In the genomic region with DNA sequence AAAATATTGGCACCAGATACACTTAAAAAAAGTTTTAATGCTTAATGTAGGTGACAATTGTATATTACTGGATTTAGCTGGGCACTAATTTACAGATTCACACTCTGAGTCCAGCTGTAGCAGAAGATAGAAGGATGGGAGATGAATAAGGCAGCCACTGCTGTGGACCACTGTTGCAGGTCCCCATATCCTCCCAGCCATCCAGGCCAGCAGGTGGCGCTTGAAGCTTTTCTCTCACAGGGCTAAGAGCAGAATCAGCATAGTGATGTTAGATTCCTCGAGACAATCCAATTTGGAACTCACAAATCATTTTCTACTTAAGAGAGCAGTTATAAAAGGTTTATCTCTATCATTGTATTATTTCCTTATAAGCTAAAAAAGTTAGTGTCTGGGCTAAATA, we compare ENCODE assay signal across 8 mouse cellular contexts. TPM values are rescaled to one million over a fixed set of nuclear protein-coding genes. Genes with fewer than 3 reads are reported as not detected.
DNase-seq lines count a peak whose midpoint lies in the region; ATAC-seq and TF ChIP-seq lines count a peak whose summit lies in the region.
"Not testable (repeated sequence)": the region's sequence is repeated elsewhere in the genome, so short reads cannot be mapped to it uniquely, and the experiment has no call there.

No protein-coding gene starts in this region.

- 8% methylated on average over 2 of the region's 2 CpGs for WGBS in intestine, postnatal 0 days

- ATAC-seq in intestine, postnatal 0 days: peak; percentile 58; the same call in 1 of the 2 replicates

- not testable (repeated sequence) for H3K4me1 ChIP-seq in intestine, postnatal 0 days (replicated peaks; ENCODE audit: control insufficient read depth, insufficient read depth, low read length)

- not testable (repeated sequence) for H3K9ac ChIP-seq in intestine, postnatal 0 days (ENCODE audit: low read depth, low read length)

- TF ChIP-seq CTCF in intestine, postnatal 0 days (IDR thresholded peaks at IDR 0.05; ENCODE audit: low read depth): peak; percentile 78
- peak; percentile 69 for TF ChIP-seq CTCF in left cerebral cortex, adult 2 months (IDR thresholded peaks at IDR 0.05)

- H3K27me3 ChIP-seq in intestine, postnatal 0 days (replicated peaks; ENCODE audit: control insufficient read depth, insufficient read depth, low read length): not testable (repeated sequence)

- H3K4me2 ChIP-seq in intestine, postnatal 0 days (replicated peaks; ENCODE audit: low read depth): not testable (repeated sequence)

- intact Hi-C loops in left cerebral cortex, adult 2 months (cut with DNase I): loop anchor here (2.0 kb wide), 1 partner anchor 74 kb away; a partner anchor contains a TSS

- peaks cover 42% of the 10 kb centered on the region for H3K36me3 ChIP-seq in intestine, postnatal 0 days (ENCODE audit: control insufficient read depth, insufficient read depth)

- H3K9me3 ChIP-seq in intestine, postnatal 0 days (ENCODE audit: control insufficient read depth): not testable (repeated sequence)

- DNase-seq in MN1 (ENCODE audit: low spot score): peak; percentile 25
- DNase-seq in cerebellum, adult 9-10 months: peak; percentile 64
- peak; percentile 18 for DNase-seq in gastrocnemius, postnatal 10 days
- DNase-seq in left cerebral cortex, adult 2 months (ENCODE audit: extremely low spot score in 1 of 2, low spot score in 2 of 2): peak; percentile 24 to 31
- peak; percentile 69 for DNase-seq in lung, postnatal 36 days
- peak; percentile 43 to 49 for DNase-seq in right cerebral cortex, adult 2 months (ENCODE audit: low spot score in 2 of 2)
- DNase-seq in thymus, postnatal 14 days: peak; percentile 57

- H3K27ac ChIP-seq in intestine, postnatal 0 days (ENCODE audit: low read depth, low read length); left cerebral cortex, adult 2 months: not testable (repeated sequence)

- H3K4me3 ChIP-seq in intestine, postnatal 0 days (ENCODE audit: low read depth, low read length); left cerebral cortex, adult 2 months: not testable (repeated sequence)

RNA-seq across cellular contexts. Expression of a gene that starts 5.7 kb away (rescaled TPM):
- 10 to 100 TPM; 23.5 to 37.8 TPM for total RNA-seq in gastrocnemius, postnatal 10 days (2021)
- polyA plus RNA-seq in intestine, postnatal 0 days (2015; fragmentation: Nextera tagmentation; extraction: Ambion mirVana): 5.3 and 6.6 TPM in 2 replicates
- 100 to 1,000 TPM; 390 to 407 TPM for total RNA-seq in left cerebral cortex, adult 2 months (2021)

RNA-seq across cellular contexts. Expression of a gene that starts 18.0 kb away (rescaled TPM):
- total RNA-seq in gastrocnemius, postnatal 10 days (2021): 10 to 100 TPM; 17.2 to 24.5 TPM
- 35.7 and 36.0 TPM in 2 replicates for polyA plus RNA-seq in intestine, postnatal 0 days (2015; fragmentation: Nextera tagmentation; extraction: Ambion mirVana)
- total RNA-seq in left cerebral cortex, adult 2 months (2021): 1 to 10 TPM; 5.3 to 6.9 TPM

RNA-seq across cellular contexts. Expression of a gene that starts 46.2 kb away (rescaled TPM):
- total RNA-seq in gastrocnemius, postnatal 10 days (2021): 10 to 100 TPM; 13.5 to 14.7 TPM
- polyA plus RNA-seq in intestine, postnatal 0 days (2015; fragmentation: Nextera tagmentation; extraction: Ambion mirVana): 47.4 and 54.4 TPM in 2 replicates
- 10 to 100 TPM; 46.5 to 51.2 TPM for total RNA-seq in left cerebral cortex, adult 2 months (2021)

RNA-seq across cellular contexts. Expression of a gene that starts 47.5 kb away (rescaled TPM):
- total RNA-seq in gastrocnemius, postnatal 10 days (2021): 100 to 1,000 TPM; 108 to 121 TPM
- polyA plus RNA-seq in intestine, postnatal 0 days (2015; fragmentation: Nextera tagmentation; extraction: Ambion mirVana): 132 and 141 TPM in 2 replicates
- total RNA-seq in left cerebral cortex, adult 2 months (2021): 10 to 100 TPM; 67.6 to 72.1 TPM

RNA-seq across cellular contexts. Expression of a gene that starts 47.6 kb away (rescaled TPM):
- 10 to 100 TPM; 12.0 to 20.8 TPM for total RNA-seq in gastrocnemius, postnatal 10 days (2021)
- 16.7 and 18.5 TPM in 2 replicates for polyA plus RNA-seq in intestine, postnatal 0 days (2015; fragmentation: Nextera tagmentation; extraction: Ambion mirVana)
- total RNA-seq in left cerebral cortex, adult 2 months (2021): 10 to 100 TPM; 54.8 to 55.2 TPM

Comparison
In these comparisons a context has a peak if more than half of its experiments do, and no peak if none do; other contexts are left out.
1. DNase-seq: peak in every context shown above with its lines; median percentile 69 in lung, postnatal 36 days; 64 in cerebellum, adult 9-10 months; 57 in thymus, postnatal 14 days; 46 in right cerebral cortex, adult 2 months; 28 in left cerebral cortex, adult 2 months; 25 in MN1; 18 in gastrocnemius, postnatal 10 days.
2. RNA of a gene that starts 5.7 kb away (total RNA-seq): 390 to 407 TPM in left cerebral cortex, adult 2 months; 23.5 to 37.8 TPM in gastrocnemius, postnatal 10 days; every median in the first group is over 10 times any median in the second.